ENCODE assay signal across 8 mouse cellular contexts in the genomic region with DNA sequence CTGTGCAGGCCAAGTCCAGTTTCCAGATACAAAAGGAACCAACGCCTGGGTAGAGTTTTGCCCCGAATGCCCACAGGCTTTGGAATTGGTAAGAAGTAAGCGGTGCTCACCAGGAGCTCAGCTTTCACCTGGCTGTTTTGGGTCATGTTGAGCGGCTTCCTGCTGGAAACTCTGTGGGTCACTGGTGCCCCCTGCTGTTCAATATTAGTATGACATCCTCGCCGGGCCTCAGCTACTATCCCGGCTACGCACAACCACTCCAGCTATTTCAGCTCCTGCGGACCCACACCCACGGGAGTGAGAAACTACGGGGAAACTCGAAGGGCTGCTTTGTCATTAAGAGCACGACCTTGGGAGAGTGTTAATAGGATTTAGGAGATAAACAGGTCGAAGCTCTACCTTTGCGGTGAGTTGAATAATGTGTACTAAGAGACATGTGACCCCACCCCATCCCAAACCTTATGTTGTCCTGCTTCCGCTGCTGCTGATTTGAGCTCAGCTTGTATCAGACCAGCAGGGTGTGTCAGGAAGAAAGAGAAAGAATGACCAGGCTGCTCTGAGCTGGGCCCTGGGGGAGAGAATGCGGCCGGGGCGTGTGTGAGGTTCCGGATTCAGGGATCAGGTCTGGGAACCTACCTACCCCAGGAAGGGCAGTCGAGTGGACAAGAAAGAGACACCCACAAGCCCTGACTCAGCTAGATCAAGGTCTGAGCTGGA. TPM values are rescaled to one million over a fixed set of nuclear protein-coding genes. Genes with fewer than 3 reads are reported as not detected.
A peak's percentile ranks its signal among the peaks of the same experiment; 100 is the strongest.
DNase-seq lines count a peak whose midpoint lies in the region; ATAC-seq lines count a peak whose summit lies in the region.

No protein-coding gene starts in this region.

- DNase-seq in MEL-GATA-1-ER (ENCODE audit: extremely low read depth, low read depth): peak; percentile 43
- DNase-seq in c-Kit-negative CD71-positive TER-119-positive erythroid progenitor cells, embryonic 14.5 days (ENCODE audit: low read depth, low spot score): peak; percentile 38
- DNase-seq in heart, postnatal 10 days: peak; percentile 90 to 94
- DNase-seq in layer of hippocampus, adult 8-10 months (ENCODE audit: low spot score in 2 of 2): peak; percentile 52 to 89
- peak; percentile 86 for DNase-seq in lung, postnatal 10 days
- DNase-seq in right cerebral cortex, adult 18-20 months: peak; percentile 68
- peak; percentile 72 for DNase-seq in urinary bladder, adult 2 months (ENCODE audit: low spot score)

- no peaks in the 10 kb centered on the region for H3K36me3 ChIP-seq in forebrain, embryonic 12.5 days (replicated peaks)

- intact Hi-C loops in heart, postnatal 10 days (cut with DNase I): loop anchor here (1.0 kb wide), 2 partner anchors 97 to 147 kb away; no protein-coding TSS in a partner anchor

- no peak overlapping the region for H3K4me2 ChIP-seq in forebrain, embryonic 12.5 days

- ATAC-seq in forebrain, embryonic 12.5 days (ENCODE audit: low FRiP score): peak; percentile 33; the same call in 1 of the 2 replicates

- H3K4me3 ChIP-seq in forebrain, embryonic 12.5 days (replicated peaks): no peak overlapping the region

- H3K9me3 ChIP-seq in forebrain, embryonic 12.5 days: no peaks in the 10 kb centered on the region

- WGBS in forebrain, embryonic 12.5 days: 26% methylated on average over 21 of the region's 21 CpGs

- peaks cover 34% of the 10 kb centered on the region for H3K27me3 ChIP-seq in forebrain, embryonic 12.5 days

- no peaks in the 10 kb centered on the region for H3K4me1 ChIP-seq in forebrain, embryonic 12.5 days

- no peak overlapping the region for H3K27ac ChIP-seq in forebrain, embryonic 12.5 days

- no peak overlapping the region for H3K9ac ChIP-seq in forebrain, embryonic 12.5 days

RNA-seq across cellular contexts. Expression of gene Meox1, which starts 16.2 kb away (rescaled TPM):
- polyA plus RNA-seq in forebrain, embryonic 12.5 days (2016; fragmentation: Nextera tagmentation; extraction: Ambion mirVana): 0.17 and 0.60 TPM in 2 replicates
- total RNA-seq in heart, postnatal 10 days (2021): 10 to 100 TPM; 23.7 to 27.5 TPM
- 1 to 10 TPM in 1 of 4 experiments, under 1 TPM in 3; 0.86 to 1.1 (median 0.87) TPM for total RNA-seq in layer of hippocampus, adult 8-10 months (2022)
- 2.8 and 2.9 TPM in 2 replicates for polyA plus RNA-seq in urinary bladder, adult 2 months (2012; rRNA removed)

RNA-seq across cellular contexts. Expression of gene Sost, which starts 56.4 kb away (rescaled TPM):
- polyA plus RNA-seq in forebrain, embryonic 12.5 days (2016; fragmentation: Nextera tagmentation; extraction: Ambion mirVana): 0.09 and 0.15 TPM in 2 replicates
- 1 to 10 TPM; 1.5 to 2.2 TPM for total RNA-seq in heart, postnatal 10 days (2021)
- under 1 TPM in 1 of 4 experiments, not detected in 3; 0.22 TPM for total RNA-seq in layer of hippocampus, adult 8-10 months (2022)
- 0.03 TPM in 1 of 2 replicates, not detected in the other for polyA plus RNA-seq in urinary bladder, adult 2 months (2012; rRNA removed)

Comparison
In these comparisons a context has a peak if more than half of its experiments do, and no peak if none do; other contexts are left out.
1. DNase-seq: peak in every context shown above with its lines; median percentile 92 in heart, postnatal 10 days; 86 in lung, postnatal 10 days; 72 in urinary bladder, adult 2 months; 70 in layer of hippocampus, adult 8-10 months; 68 in right cerebral cortex, adult 18-20 months; 43 in MEL-GATA-1-ER; 38 in c-Kit-negative CD71-positive TER-119-positive erythroid progenitor cells, embryonic 14.5 days.
2. RNA of gene Meox1, which starts 16.2 kb away (total RNA-seq): 23.7 to 27.5 TPM in heart, postnatal 10 days; 0.86 to 1.1 TPM in layer of hippocampus, adult 8-10 months; every median in the first group is over 10 times any median in the second.